Mouse (Mus musculus): ENCODE results near the gene Fam209. TPM values are rescaled to one million over a fixed set of nuclear protein-coding genes. Genes with fewer than 3 reads are reported as not detected.

The Fam209 gene
- polyA plus RNA-seq, 1 experiment from 2014 or later = not detected

DNA sequence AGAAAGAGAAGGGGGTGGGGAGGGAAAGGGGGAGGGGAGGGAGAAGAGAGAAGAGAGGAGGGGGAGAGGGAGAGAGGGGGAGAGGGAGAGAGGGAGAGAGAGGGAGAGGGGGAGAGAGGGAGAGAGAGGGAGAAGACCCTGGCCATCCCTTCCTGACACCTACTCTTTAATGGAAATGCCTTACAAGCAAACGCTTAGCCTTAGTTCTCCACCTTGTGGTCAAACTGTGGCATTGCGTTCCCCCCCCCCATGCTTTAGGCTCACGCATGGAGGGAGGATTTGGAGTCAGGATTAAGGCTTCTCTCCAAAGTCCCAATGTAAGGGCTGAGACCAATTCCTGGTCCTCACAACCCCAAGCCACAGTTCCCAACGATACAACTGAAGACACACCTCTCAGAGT is 29.0 kb downstream of the Fam209 start:
- Histone ChIP-seq H3K9ac (ENCODE audit: low read depth, low read length) (no peak overlapping the region), H3K4me3 (replicated peaks; ENCODE audit: low read depth, low read length) (no peak overlapping the region), H3K36me3 (ENCODE audit: insufficient read depth, low read length) (no peaks in the 10 kb centered on the region), H3K4me1 (replicated peaks; ENCODE audit: insufficient read depth, low read length) (no peaks in the 10 kb centered on the region), H3K4me2 (ENCODE audit: low read length) (no peak overlapping the region), H3K27ac (no peak overlapping the region), H3K9me3 (replicated peaks; ENCODE audit: low read length) (no peaks in the 10 kb centered on the region), H3K27me3 (ENCODE audit: insufficient read depth, low read length) (no peaks in the 10 kb centered on the region)
- 1% methylated on average over 4 of the region's 4 CpGs for WGBS
- ATAC-seq (replicated peaks; ENCODE audit: low FRiP score, low read depth) = no peak
- peak; percentile 82 for TF ChIP-seq CTCF (IDR thresholded peaks at IDR 0.05; ENCODE audit: low read depth)
- DNase-seq (ENCODE audit: low spot score) = peak; percentile 64

DNA sequence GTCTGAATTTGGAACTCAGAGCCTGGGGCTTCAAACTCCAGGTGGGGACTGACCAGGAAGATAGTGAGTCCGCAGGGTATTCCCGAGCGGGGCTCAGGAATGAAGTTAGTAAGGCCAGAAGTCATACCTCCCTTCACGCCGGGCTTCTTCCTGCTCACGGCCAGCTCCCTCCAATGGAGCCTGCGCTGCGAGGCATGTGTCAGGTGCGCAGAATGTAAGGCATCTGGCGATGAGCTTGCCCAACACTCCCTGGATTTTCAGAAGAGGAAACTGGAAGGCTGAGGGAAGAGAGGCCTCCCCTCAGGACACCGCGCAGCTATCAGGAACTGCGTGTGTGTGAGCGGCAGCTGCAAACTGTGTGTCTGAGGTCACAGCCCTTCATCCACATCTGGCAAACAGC is 29.8 kb downstream of the Fam209 start:
- H3K9me3 ChIP-seq (replicated peaks; ENCODE audit: low read length) = no peaks in the 10 kb centered on the region
- H3K4me1 ChIP-seq (replicated peaks; ENCODE audit: insufficient read depth, low read length) = no peaks in the 10 kb centered on the region
- no peak overlapping the region for H3K27ac ChIP-seq
- no peak overlapping the region for H3K4me2 ChIP-seq (ENCODE audit: low read length)
- DNase-seq (ENCODE audit: low spot score) = no peak
- no peak for ATAC-seq (replicated peaks; ENCODE audit: low FRiP score, low read depth)
- WGBS = 61% methylated on average over 14 of the region's 14 CpGs
- H3K9ac ChIP-seq (ENCODE audit: low read depth, low read length) = no peak overlapping the region
- H3K4me3 ChIP-seq (replicated peaks; ENCODE audit: low read depth, low read length) = no peak overlapping the region
- no peaks in the 10 kb centered on the region for H3K27me3 ChIP-seq (ENCODE audit: insufficient read depth, low read length)
- no peaks in the 10 kb centered on the region for H3K36me3 ChIP-seq (ENCODE audit: insufficient read depth, low read length)
- no peak for TF ChIP-seq CTCF (IDR thresholded peaks at IDR 0.05; ENCODE audit: low read depth)

DNA sequence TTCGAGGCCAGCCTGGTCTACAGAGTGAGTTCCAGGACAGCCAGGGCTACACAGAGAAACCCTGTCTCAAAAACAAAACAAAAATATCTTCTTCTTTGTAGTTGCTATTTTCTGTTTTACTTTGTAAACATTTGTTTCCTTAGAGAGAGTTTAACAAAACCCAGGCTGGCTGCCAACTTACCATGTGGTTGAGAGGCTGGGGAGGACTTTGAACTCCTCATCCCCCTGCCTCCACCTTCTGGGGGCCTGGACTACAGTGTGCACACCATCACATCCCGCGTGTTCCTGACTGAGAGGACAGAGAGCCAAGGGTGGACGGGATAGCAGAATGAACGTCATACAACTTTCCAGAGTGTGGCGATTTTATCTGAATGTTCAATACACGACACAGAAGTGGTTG is 33.8 kb downstream of the Fam209 start:
- Histone ChIP-seq H3K27ac (no peak overlapping the region), H3K4me2 (ENCODE audit: low read length) (no peak overlapping the region), H3K36me3 (ENCODE audit: insufficient read depth, low read length) (no peaks in the 10 kb centered on the region), H3K9ac (ENCODE audit: low read depth, low read length) (no peak overlapping the region), H3K4me1 (replicated peaks; ENCODE audit: insufficient read depth, low read length) (no peaks in the 10 kb centered on the region), H3K4me3 (replicated peaks; ENCODE audit: low read depth, low read length) (no peak overlapping the region), H3K27me3 (ENCODE audit: insufficient read depth, low read length) (no peaks in the 10 kb centered on the region), H3K9me3 (replicated peaks; ENCODE audit: low read length) (no peaks in the 10 kb centered on the region)
- no peak for ATAC-seq (replicated peaks; ENCODE audit: low FRiP score, low read depth)
- no peak for DNase-seq (ENCODE audit: low spot score)
- 75% methylated on average over 7 of the region's 7 CpGs for WGBS
- no peak for TF ChIP-seq CTCF (IDR thresholded peaks at IDR 0.05; ENCODE audit: low read depth)

DNA sequence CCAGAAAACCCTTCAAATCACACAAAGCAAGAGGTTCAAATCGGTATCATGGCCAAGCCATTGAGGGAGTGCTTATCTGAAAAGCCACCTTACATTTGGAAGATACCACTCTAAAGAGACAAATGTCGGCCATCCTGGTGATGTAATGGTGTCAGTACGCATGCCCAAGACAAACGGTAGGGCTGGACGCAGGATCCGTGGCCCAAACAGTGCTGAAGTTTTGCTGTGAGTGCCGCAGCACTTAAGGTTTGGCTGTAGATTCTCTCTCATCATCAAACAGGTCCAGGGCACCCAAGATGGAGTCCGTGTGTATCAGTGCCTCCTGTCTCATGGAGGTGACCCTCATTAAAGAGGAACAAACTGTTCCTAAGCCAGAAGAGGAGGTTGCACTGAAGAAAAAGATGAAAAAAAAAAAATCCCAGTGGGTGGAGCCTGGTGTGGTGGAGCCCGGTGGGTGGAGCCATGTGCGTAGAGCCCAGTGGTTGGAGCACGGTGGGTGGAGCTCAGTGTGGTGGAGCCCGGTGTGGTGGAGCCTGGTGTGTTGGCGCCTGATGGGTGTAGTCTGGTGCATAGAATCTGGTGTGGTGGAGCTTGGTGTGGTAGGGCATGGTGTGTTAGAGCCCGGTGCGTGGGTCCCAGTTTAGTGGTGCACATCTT is 37.9 kb downstream of the Fam209 start:
- Histone ChIP-seq H3K9ac (ENCODE audit: low read depth, low read length) (no peak overlapping the region), H3K4me2 (ENCODE audit: low read length) (no peak overlapping the region), H3K27me3 (ENCODE audit: insufficient read depth, low read length) (no peaks in the 10 kb centered on the region), H3K4me1 (replicated peaks; ENCODE audit: insufficient read depth, low read length) (no peaks in the 10 kb centered on the region), H3K9me3 (replicated peaks; ENCODE audit: low read length) (no peaks in the 10 kb centered on the region), H3K27ac (no peak overlapping the region), H3K36me3 (ENCODE audit: insufficient read depth, low read length) (no peaks in the 10 kb centered on the region), H3K4me3 (replicated peaks; ENCODE audit: low read depth, low read length) (no peak overlapping the region)
- ATAC-seq (replicated peaks; ENCODE audit: low FRiP score, low read depth) (no peak), DNase-seq (ENCODE audit: low spot score) (no peak)
- 89% methylated on average over 15 of the region's 15 CpGs for WGBS
- no peak for TF ChIP-seq CTCF (IDR thresholded peaks at IDR 0.05; ENCODE audit: low read depth)

DNA sequence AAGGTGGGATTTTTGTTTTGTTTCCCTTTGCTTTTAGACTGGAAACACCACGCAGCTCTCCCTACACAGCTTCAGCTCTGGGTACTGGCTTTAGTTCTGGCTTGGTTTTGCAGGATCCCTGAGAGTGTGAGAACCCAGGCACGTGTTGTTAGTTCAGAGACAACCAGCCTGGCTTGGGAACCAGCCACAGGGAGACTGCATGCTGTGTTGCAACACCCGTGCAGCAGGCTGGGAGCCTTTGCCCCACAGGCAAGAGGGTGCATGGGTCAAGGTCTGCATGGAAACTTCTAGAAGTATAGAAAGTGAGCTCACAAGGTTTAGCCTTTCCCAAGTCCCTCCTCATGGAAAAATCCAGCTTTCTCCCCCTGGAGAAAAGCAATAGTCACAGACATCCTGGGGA is 38.6 kb downstream of the Fam209 start:
- Histone ChIP-seq H3K4me3 (replicated peaks; ENCODE audit: low read depth, low read length) (no peak overlapping the region), H3K9ac (ENCODE audit: low read depth, low read length) (no peak overlapping the region), H3K36me3 (ENCODE audit: insufficient read depth, low read length) (no peaks in the 10 kb centered on the region), H3K9me3 (replicated peaks; ENCODE audit: low read length) (no peaks in the 10 kb centered on the region), H3K4me1 (replicated peaks; ENCODE audit: insufficient read depth, low read length) (no peaks in the 10 kb centered on the region), H3K4me2 (ENCODE audit: low read length) (no peak overlapping the region), H3K27ac (no peak overlapping the region), H3K27me3 (ENCODE audit: insufficient read depth, low read length) (no peaks in the 10 kb centered on the region)
- no peak for TF ChIP-seq CTCF (IDR thresholded peaks at IDR 0.05; ENCODE audit: low read depth)
- DNase-seq (ENCODE audit: low spot score) (no peak), ATAC-seq (replicated peaks; ENCODE audit: low FRiP score, low read depth) (no peak)
- WGBS = 63% methylated on average over 3 of the region's 3 CpGs

DNA sequence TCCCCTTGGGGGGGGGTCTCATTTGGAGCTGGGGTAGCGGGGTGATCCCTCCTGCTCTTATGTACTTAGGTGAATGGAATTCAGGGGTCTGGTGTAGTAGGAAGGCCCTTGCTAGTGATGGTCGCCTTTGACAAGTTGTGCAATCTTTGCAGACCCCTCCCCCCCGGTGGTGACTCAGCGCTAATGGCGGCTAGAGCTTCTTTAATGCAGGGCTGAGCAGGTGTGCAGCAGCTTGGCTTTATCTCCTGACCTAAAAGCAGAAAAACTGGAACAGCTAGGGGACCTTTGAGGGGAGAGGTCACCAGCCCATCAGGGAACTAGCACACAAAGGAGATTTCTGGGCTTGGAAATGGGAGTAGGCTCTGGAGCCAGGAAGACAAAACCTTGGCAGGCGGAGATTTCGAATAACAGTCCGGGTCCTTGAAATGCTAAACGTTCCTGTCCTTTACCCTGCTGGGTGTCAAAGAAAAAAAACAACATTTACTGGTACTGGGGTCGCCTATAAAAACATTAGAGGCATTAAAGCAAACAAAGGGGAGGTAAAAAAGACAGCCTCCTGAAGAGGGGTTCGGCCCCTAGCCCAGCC is 44.2 kb downstream of the Fam209 start:
- Histone ChIP-seq H3K4me1 (replicated peaks; ENCODE audit: insufficient read depth, low read length) (no peaks in the 10 kb centered on the region), H3K27me3 (ENCODE audit: insufficient read depth, low read length) (no peaks in the 10 kb centered on the region), H3K9ac (ENCODE audit: low read depth, low read length) (no peak overlapping the region), H3K9me3 (replicated peaks; ENCODE audit: low read length) (no peaks in the 10 kb centered on the region), H3K4me3 (replicated peaks; ENCODE audit: low read depth, low read length) (no peak overlapping the region), H3K36me3 (ENCODE audit: insufficient read depth, low read length) (no peaks in the 10 kb centered on the region), H3K27ac (no peak overlapping the region), H3K4me2 (ENCODE audit: low read length) (no peak overlapping the region)
- ATAC-seq (replicated peaks; ENCODE audit: low FRiP score, low read depth) = no peak
- no peak for TF ChIP-seq CTCF (IDR thresholded peaks at IDR 0.05; ENCODE audit: low read depth)
- DNase-seq (ENCODE audit: low spot score) = no peak
- WGBS = 13% methylated on average over 11 of the region's 11 CpGs
